Mouse (Mus musculus) Patski (cell line): Measurements from ENCODE around the gene Gm20422. TPM values are rescaled to one million over a fixed set of nuclear protein-coding genes. Genes with fewer than 3 reads are reported as not detected.
A peak's percentile ranks its signal among the peaks of the same experiment; 100 is the strongest.

Experiments
- ATAC-seq: fragments of 100-300 bp; one replicate; pipeline ENCODE4 v1.8.0; 2021
- CTCF ChIA-PET: fragments of 350-600 bp; sonication (Branson Sonifier 250); formaldehyde crosslinking; loops from one replicate; lab custom pipeline; 2022; ENCODE audit warnings: inconsistent platforms; lab: Charles Lee
- POLR2A ChIA-PET: fragments of 350-600 bp; sonication (Branson Sonifier 250); formaldehyde crosslinking; loops from one replicate; lab custom pipeline; 2022; ENCODE audit warnings: antibody characterized with exemption, inconsistent platforms; lab: Charles Lee
- DNase-seq: peaks from one replicate; pipeline ENCODE4 v3.0.0-alpha.2; 2011; ENCODE audit warnings: low read depth, low spot score
- H3K27me3 ChIP-seq: fragments of 371-371 bp; one replicate; pipeline ENCODE4 v1.5.1; 2021
- CTCF ChIP-seq: fragments of 100-300 bp; IDR thresholded peaks from one replicate; pipeline ENCODE4 v1.5.1; 2021
- in situ Hi-C: fragments of 300-500 bp; cut with MboI; formaldehyde crosslinking; loops from 3 replicates; pipeline ENCODE4 v1.11.1; 2018; ENCODE audit warnings: low pct_unique_long_range_greater_than_20kb, mixed read lengths
- polyA plus RNA-seq: library from polyadenylated mRNA; unstranded; gene quantifications from one replicate; pipeline ENCODE4 v1.2.3, GENCODE M21; 2021

The Gm20422 gene
- polyA plus RNA-seq, 1 experiment from 2014 or later: 0.15 TPM

DNA sequence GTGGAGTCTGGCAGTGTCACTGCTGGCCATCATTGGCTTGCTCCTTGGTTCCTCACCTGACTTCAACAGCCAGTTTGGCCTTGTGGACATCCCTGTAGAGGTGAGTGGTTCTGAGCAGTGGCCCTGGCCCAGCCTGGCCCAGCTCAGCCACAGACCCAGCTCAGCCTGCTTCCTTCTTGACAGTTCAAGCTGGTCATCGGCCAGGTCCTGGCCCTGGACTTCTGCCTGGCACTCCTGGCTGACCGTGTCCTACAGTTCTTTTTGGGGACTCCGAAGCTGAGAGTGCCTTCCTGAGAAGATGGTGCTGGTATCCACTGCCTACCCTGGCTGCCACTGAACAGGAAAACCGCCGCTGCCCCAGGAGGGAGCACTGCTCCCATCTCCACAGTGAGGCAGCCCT is 32.5 kb upstream of the Gm20422 start:
- no peaks in the 10 kb centered on the region for H3K27me3 ChIP-seq
- ChIA-PET POLR2A (no interaction called here), CTCF (no interaction called here)
- DNase-seq (no peak), ATAC-seq (no peak)
- in situ Hi-C loops: loop anchor here (25.0 kb wide), 1 partner anchor 695 kb away; no protein-coding TSS in a partner anchor
- TF ChIP-seq CTCF: no peak

DNA sequence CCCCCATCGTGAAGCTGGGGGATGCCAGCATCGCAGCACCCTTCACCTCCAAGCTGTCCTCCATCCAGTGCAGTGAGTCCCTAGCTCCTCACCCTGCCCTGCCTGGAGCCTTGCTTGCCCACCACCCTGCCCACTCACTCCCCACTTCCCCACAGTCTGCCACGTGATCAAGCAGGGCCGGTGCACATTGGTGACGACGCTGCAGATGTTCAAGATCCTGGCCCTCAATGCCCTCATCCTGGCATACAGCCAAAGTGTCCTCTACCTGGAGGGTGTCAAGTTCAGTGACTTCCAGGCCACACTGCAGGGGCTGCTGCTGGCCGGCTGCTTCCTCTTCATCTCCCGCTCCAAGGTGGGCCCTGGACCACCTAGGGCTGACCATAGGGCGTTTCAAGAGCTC is 30.8 kb upstream of the Gm20422 start:
- DNase-seq (no peak), ATAC-seq (no peak)
- POLR2A ChIA-PET: no interaction called here
- no peaks in the 10 kb centered on the region for H3K27me3 ChIP-seq
- CTCF ChIA-PET: interaction anchor here (1.0 kb wide), 1 partner anchor 14 kb away, joined by 3 read pairs; no protein-coding TSS in a partner anchor
- no peak for TF ChIP-seq CTCF
- in situ Hi-C loops: loop anchor here (25.0 kb wide), 1 partner anchor 693 kb away; no protein-coding TSS in a partner anchor

DNA sequence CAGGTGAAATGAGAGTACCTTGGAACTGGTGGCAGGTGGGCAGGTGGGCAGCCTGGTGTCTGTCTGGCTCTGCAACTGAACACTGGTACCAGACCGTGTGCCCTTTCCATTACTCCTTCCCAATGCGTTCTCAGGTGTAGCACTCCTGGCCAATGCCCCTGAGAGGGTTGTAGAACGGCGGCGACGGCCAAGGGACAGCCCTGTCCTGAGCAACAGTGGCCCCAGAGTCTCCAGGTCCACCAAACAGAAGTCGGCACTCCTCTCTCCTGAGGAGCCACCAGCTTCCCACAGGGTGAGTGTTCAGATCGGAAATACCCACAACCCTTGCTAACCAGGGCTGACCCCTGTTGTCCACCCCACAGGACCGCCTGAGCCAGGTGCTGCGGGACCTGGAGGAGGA is 30.4 kb upstream of the Gm20422 start:
- no peak for TF ChIP-seq CTCF
- ChIA-PET CTCF (no interaction called here), POLR2A (no interaction called here)
- H3K27me3 ChIP-seq: no peaks in the 10 kb centered on the region
- DNase-seq (no peak), ATAC-seq (no peak)
- in situ Hi-C loops: loop anchor here (25.0 kb wide), 1 partner anchor 693 kb away; no protein-coding TSS in a partner anchor

DNA sequence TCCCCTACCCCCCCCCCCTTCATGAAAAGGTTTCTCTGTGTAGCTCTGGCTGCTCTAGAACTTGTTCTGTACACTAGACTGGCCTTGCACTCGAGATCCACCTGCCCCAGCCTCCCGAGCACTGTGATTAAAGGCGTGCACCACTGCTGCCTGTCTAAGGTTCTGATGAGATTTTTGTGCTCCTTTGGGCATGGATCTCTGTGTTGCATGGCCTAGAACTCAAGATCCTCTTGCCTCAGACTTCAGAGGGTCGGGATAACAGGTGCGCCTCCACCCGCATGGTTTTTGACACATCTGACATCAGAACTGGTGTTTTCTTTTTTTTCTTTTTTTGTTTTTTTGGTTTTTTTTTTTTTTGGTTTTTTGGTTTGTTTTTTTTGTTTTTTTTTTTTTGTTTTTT is 29.9 kb upstream of the Gm20422 start:
- CTCF ChIA-PET: no interaction called here

DNA sequence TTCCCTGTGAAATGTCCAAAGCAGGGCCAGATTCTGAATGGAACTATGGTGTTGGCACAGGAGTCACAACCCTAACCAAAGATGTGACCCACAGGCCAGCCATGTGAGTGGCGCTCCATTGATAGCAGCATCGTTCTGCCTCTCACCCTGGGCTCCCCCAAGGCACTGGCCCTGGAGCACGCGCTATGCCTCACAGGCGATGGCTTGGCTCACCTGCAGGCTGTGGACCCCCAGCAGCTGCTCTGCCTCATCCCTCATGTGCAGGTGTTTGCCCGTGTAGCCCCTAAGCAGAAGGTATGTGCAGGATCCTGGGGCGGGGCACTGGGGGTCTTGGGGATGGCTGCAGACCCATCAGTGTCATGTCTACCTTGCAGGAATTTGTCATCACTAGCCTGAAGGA is 28.7 kb upstream of the Gm20422 start:
- DNase-seq (no peak), ATAC-seq (no peak)
- ChIA-PET POLR2A (no interaction called here), CTCF (no interaction called here)
- in situ Hi-C loops: loop anchor here (25.0 kb wide), 1 partner anchor 691 kb away; no protein-coding TSS in a partner anchor
- no peak for TF ChIP-seq CTCF
- no peaks in the 10 kb centered on the region for H3K27me3 ChIP-seq

More for the DNA sequence above, 29.9 kb upstream of the Gm20422 start:
- DNase-seq (no peak), ATAC-seq (no peak)
- POLR2A ChIA-PET: no interaction called here
- no peak for TF ChIP-seq CTCF
- no peaks in the 10 kb centered on the region for H3K27me3 ChIP-seq
- in situ Hi-C loops: loop anchor here (25.0 kb wide), 1 partner anchor 692 kb away; no protein-coding TSS in a partner anchor

DNA sequence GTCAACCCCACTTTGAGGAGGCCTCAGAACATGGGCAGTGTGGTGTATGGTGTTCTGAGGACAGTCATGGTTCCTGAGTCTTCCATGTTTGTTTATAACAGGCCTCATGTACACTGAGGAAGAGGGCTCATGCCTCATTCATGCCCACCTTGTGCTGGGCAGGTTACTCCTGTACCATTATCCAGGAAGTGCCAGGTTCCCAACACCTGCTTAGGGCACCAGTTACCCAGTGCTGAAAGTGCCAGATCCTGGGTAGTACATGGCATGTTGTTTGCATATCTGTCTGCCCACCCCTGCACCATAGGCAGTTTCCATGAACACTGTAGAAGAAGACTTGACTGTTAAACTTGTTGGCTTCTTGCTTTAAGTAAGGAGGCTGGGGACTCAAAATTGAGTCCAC is 27.5 kb upstream of the Gm20422 start:
- ATAC-seq: no peak
- in situ Hi-C loops: loop anchor here (25.0 kb wide), 1 partner anchor 690 kb away; no protein-coding TSS in a partner anchor
- CTCF ChIA-PET: no interaction called here

DNA sequence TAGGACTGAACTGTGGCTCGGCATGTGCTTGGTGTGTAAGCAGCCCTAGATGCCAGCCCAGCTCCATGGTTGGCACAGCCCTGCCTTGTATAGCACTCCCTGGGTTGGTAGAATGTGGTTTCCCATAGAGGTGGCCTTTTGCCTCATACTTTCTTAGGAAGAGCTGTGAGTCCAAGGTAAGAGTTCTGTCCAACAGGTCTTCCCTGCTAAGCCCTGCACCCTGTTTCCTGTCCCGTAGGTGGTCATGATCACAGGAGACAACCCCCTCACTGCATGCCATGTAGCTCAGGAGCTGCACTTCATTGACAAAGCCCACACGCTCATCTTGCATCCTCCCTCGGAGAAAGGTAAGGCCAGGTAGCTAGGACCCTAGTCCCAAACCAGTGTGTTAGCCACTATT is 27.1 kb upstream of the Gm20422 start:
- in situ Hi-C loops: loop anchor here (25.0 kb wide), 1 partner anchor 689 kb away; no protein-coding TSS in a partner anchor
- no peak for TF ChIP-seq CTCF
- DNase-seq (no peak), ATAC-seq (no peak)
- CTCF ChIA-PET: no interaction called here
- no peaks in the 10 kb centered on the region for H3K27me3 ChIP-seq
- POLR2A ChIA-PET: no interaction called here

More for the DNA sequence above, 27.5 kb upstream of the Gm20422 start:
- no peak for TF ChIP-seq CTCF
- POLR2A ChIA-PET: no interaction called here
- no peaks in the 10 kb centered on the region for H3K27me3 ChIP-seq
- no peak for DNase-seq

DNA sequence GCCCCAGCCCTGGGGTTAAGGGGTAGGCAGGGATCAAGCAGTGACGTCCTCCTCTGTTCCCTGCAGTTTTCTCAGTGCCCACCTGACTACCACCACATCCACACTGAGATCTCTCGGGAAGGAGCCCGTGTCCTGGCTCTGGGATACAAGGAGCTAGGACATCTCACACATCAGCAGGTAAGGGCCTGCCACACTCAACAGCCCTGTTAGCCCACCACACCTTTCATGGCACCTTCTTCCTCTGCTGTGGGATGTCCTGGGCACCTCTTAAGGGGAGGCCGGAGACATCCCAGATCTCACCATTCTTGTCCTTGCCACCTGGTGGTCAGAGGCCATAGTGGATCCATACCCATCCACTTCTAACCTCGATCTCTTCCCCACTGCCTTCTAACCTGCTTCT is 25.3 kb upstream of the Gm20422 start:
- TF ChIP-seq CTCF: no peak
- peak; percentile 9 for ATAC-seq
- ChIA-PET CTCF (no interaction called here), POLR2A (no interaction called here)
- no peaks in the 10 kb centered on the region for H3K27me3 ChIP-seq
- in situ Hi-C loops: loop anchor here (25.0 kb wide), 1 partner anchor 688 kb away; no protein-coding TSS in a partner anchor
- DNase-seq: no peak

DNA sequence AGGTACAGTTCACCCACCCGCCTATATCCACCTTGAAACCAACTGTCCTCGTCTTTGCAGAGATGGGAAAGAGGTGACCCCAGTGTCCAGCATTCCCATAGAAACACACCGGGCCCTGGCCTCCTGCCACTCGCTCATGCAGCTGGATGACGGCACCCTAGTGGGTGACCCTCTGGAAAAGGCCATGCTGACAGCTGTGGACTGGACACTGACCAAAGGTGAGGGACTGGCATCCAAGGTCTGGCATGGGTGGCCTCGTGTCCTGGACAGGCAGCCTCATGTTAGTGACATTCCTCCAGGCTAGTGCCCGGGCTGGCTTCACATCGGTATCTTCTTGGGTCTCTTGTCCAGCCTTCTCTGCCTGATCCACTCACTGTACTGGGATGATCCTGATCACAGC is 24.6 kb upstream of the Gm20422 start:
- no peak for ATAC-seq
- in situ Hi-C loops: no loop called here
- no peak for DNase-seq
- CTCF ChIA-PET: no interaction called here
- POLR2A ChIA-PET: no interaction called here
- no peaks in the 10 kb centered on the region for H3K27me3 ChIP-seq
- no peak for TF ChIP-seq CTCF

DNA sequence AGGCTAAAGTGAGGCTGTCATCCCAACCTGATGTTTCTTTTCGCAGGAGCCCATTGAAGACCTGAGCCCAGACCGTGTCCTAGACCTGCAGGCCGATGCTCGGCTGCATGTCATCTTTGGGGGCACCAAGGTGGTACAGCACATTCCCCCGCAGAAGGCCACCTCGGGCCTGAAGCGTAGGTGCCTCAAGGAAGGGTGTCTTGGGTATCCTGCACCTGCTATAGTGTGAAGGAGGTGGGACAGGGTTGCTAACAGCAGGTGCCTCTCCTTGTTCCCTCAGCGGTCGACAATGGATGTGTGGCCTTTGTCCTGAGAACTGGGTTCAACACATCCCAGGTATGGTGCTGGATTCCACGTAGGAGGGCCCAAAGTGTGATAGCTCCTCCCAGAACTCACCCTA is 23.0 kb upstream of the Gm20422 start:
- DNase-seq (no peak), ATAC-seq (no peak)
- TF ChIP-seq CTCF: no peak
- H3K27me3 ChIP-seq: no peaks in the 10 kb centered on the region
- ChIA-PET CTCF (no interaction called here), POLR2A (no interaction called here)
- in situ Hi-C loops: no loop called here

DNA sequence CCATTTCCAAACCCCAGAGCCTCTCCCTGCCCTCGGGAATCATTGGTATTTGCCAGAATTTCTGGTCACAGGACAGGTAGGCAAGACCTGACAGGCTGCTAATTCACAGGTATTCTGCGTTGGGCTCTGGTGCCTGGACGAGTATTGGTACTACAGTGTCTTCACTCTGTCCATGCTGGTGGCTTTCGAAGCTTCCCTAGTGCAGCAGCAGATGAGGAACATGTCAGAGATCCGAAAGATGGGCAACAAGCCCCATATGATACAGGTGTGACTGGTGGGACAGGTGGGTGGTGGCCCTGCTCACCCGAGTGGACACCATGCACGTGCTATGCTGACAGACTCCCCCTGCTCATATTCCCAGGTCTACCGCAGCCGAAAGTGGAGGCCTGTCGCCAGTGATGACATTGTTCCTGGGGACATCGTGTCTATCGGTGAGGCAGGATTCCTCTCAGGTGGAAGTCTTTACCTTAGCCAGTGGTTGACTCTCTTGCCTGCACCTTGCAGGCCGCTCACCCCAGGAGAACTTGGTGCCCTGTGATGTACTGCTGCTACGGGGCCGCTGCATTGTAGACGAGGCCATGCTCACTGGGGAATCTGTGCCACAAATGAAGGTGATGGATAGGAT is 22.1 kb upstream of the Gm20422 start:
- ATAC-seq (no peak), DNase-seq (no peak)
- CTCF ChIA-PET: interaction anchor here (1.3 to 1.5 kb wide), 3 partner anchors 16 to 172 kb away, joined by 3 to 5 read pairs (median 4); partner anchors contain the start of gene Zfp868
- no peak for TF ChIP-seq CTCF
- POLR2A ChIA-PET: no interaction called here
- H3K27me3 ChIP-seq: no peaks in the 10 kb centered on the region
- in situ Hi-C loops: no loop called here
